Mouse (Mus musculus): ENCODE data around the gene Adcy1. TPM values are rescaled to one million over a fixed set of nuclear protein-coding genes. Genes with fewer than 3 reads are reported as not detected.

Gene Adcy1
- polyA plus RNA-seq, 2 experiments = 0.13 to 0.24 TPM

DNA sequence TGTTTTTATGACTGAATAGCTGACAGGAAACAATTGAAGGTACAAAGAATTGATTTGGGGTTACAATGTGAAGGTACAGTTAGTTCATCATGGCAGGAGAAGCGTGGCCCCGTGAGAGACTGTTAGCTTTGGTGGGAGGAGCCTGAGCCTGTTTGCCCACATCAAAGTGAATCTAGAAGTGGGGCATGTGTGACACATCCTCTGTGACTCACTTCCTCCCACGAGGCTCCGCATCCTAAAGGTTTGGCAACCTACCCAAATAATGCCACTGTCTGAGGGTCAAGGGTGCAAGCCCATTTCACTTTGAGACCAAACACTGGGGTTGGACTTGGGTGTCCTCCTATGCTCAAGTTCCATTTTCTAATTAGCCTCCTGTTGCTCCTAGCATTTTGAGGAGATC lies 81.9 kb downstream of the Adcy1 start:
- Histone ChIP-seq H3K4me3 (ENCODE audit: insufficient read depth in 1 of 2, low read depth in 2 of 2, low read length in 2 of 2) (no peak overlapping the region), H3K9ac (replicated peaks) (no peak overlapping the region), H3K36me3 (replicated peaks; ENCODE audit: control insufficient read depth, insufficient read depth, low read depth) (no peaks in the 10 kb centered on the region), H3K9me3 (ENCODE audit: control insufficient read depth, low read length) (no peaks in the 10 kb centered on the region), H3K27me3 (ENCODE audit: control insufficient read depth, insufficient read depth, low read length) (no peaks in the 10 kb centered on the region), H3K4me2 (ENCODE audit: low read depth) (no peak overlapping the region), H3K27ac (no peak overlapping the region), H3K4me1 (replicated peaks; ENCODE audit: control insufficient read depth in 2 of 2, insufficient read depth in 2 of 2, low read length in 1 of 2) (peaks cover 0 to 9% of the 10 kb centered on the region in 2 experiments; a peak in 1 of 4 replicates)
- TF ChIP-seq EP300 (IDR thresholded peaks at IDR 0.05; ENCODE audit: low read depth) (no peak), CTCF (IDR thresholded peaks at IDR 0.05; ENCODE audit: low read depth) (no peak)
- 15% methylated on average over 4 of the region's 4 CpGs for WGBS (ENCODE audit: insufficient replicate concordance)
- ATAC-seq (ENCODE audit: insufficient read depth) (peak; percentile 41; the same call in 1 of the 2 replicates), DNase-seq (ENCODE audit: low read depth in 3 of 3, low spot score in 3 of 3) (no peak)

DNA sequence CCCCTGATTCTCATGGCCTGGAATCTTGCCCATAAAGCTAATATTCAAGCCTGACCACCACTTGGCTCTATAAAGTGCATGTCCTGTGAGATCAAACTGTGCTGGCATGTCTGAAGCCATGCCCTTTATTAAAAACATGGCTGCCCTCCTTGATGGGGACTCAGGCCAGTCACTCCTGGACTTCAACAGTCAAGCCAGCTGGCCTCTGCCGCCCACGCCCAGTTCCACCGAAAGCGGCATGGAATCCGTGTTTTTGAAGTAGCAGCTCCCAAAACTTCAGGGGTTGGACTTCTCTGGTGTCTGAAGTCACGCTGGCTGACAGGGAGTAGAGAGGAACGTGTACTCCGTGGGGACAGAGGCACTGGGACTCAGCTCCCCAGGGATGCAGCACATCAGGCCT lies 84.2 kb downstream of the Adcy1 start:
- WGBS (ENCODE audit: insufficient replicate concordance) = 62% methylated on average over 8 of the region's 8 CpGs

DNA sequence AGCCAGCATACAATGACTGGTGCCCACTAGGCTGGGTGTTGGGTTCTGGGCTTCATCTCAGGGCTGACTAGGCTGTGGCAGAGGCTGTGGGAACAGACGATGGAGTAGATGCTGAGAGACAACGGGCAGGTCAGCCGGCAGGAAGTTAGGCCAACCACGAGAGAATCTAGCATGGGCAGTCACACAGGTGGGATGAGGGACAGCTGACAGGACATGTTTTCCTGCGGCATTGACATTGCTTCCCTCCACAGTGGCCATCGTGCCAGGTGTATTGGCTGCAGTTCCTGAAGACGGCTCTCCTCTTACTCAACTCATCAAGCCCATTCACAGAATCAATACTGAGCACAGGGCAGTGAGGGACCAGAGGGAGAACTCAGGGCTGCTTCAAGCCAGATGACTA lies 84.7 kb downstream of the Adcy1 start:
- no peaks in the 10 kb centered on the region for H3K27me3 ChIP-seq (ENCODE audit: control insufficient read depth, insufficient read depth, low read length)
- DNase-seq (ENCODE audit: low read depth in 3 of 3, low spot score in 3 of 3) (no peak), ATAC-seq (ENCODE audit: insufficient read depth) (no peak)
- TF ChIP-seq EP300 (IDR thresholded peaks at IDR 0.05; ENCODE audit: low read depth) (no peak), CTCF (IDR thresholded peaks at IDR 0.05; ENCODE audit: low read depth) (no peak)
- no peak overlapping the region for H3K27ac ChIP-seq
- H3K9me3 ChIP-seq (ENCODE audit: control insufficient read depth, low read length) = no peaks in the 10 kb centered on the region
- no peaks in the 10 kb centered on the region for H3K36me3 ChIP-seq (replicated peaks; ENCODE audit: control insufficient read depth, insufficient read depth, low read depth)
- H3K9ac ChIP-seq (replicated peaks) = no peak overlapping the region
- H3K4me1 ChIP-seq (replicated peaks; ENCODE audit: control insufficient read depth in 2 of 2, insufficient read depth in 2 of 2, low read length in 1 of 2) = peaks cover 0 to 12% of the 10 kb centered on the region in 2 experiments; a peak in 2 of 4 replicates
- H3K4me2 ChIP-seq (ENCODE audit: low read depth) = no peak overlapping the region
- 47% methylated on average over 7 of the region's 7 CpGs for WGBS (ENCODE audit: insufficient replicate concordance)
- H3K4me3 ChIP-seq (ENCODE audit: insufficient read depth in 1 of 2, low read depth in 2 of 2, low read length in 2 of 2) = no peak overlapping the region

More for the DNA sequence above, 84.2 kb downstream of the Adcy1 start:
- Histone ChIP-seq H3K36me3 (replicated peaks; ENCODE audit: control insufficient read depth, insufficient read depth, low read depth) (no peaks in the 10 kb centered on the region), H3K27ac (no peak overlapping the region), H3K4me2 (ENCODE audit: low read depth) (no peak overlapping the region), H3K9ac (replicated peaks) (no peak overlapping the region), H3K4me1 (replicated peaks; ENCODE audit: control insufficient read depth in 2 of 2, insufficient read depth in 2 of 2, low read length in 1 of 2) (peaks cover 0 to 12% of the 10 kb centered on the region in 2 experiments; a peak in 2 of 4 replicates), H3K4me3 (ENCODE audit: insufficient read depth in 1 of 2, low read depth in 2 of 2, low read length in 2 of 2) (no peak overlapping the region), H3K9me3 (ENCODE audit: control insufficient read depth, low read length) (no peaks in the 10 kb centered on the region), H3K27me3 (ENCODE audit: control insufficient read depth, insufficient read depth, low read length) (no peaks in the 10 kb centered on the region)
- no peak for TF ChIP-seq CTCF (IDR thresholded peaks at IDR 0.05; ENCODE audit: low read depth)
- no peak for TF ChIP-seq EP300 (IDR thresholded peaks at IDR 0.05; ENCODE audit: low read depth)
- ATAC-seq (ENCODE audit: insufficient read depth) (no peak), DNase-seq (ENCODE audit: low read depth in 3 of 3, low spot score in 3 of 3) (no peak)

DNA sequence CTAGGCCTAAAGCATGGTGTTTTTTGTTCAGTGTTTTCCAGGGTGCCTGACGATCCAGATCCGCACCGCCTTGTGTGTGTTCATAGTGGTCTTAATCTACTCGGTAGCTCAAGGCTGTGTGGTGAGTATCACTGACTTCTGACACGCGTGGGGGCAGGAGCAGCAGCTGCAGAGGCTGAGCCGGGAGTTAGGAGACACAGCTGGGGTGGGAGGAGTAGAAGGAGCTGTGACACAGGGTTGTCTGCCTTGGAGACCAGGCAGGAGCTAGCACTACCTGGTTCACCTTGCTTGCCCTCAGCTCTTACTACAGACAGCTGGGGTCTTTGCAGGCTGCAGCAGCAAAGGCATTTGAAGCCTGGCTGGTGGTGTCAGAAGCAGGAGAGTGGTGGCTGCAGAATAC lies 86.2 kb downstream of the Adcy1 start:
- no peak overlapping the region for H3K4me3 ChIP-seq (ENCODE audit: insufficient read depth in 1 of 2, low read depth in 2 of 2, low read length in 2 of 2)
- DNase-seq (ENCODE audit: low read depth in 3 of 3, low spot score in 3 of 3) (no peak), ATAC-seq (ENCODE audit: insufficient read depth) (no peak)
- H3K4me2 ChIP-seq (ENCODE audit: low read depth) = no peak overlapping the region
- TF ChIP-seq CTCF (IDR thresholded peaks at IDR 0.05; ENCODE audit: low read depth) = no peak
- no peak for TF ChIP-seq EP300 (IDR thresholded peaks at IDR 0.05; ENCODE audit: low read depth)
- H3K4me1 ChIP-seq (replicated peaks; ENCODE audit: control insufficient read depth in 2 of 2, insufficient read depth in 2 of 2, low read length in 1 of 2) = peaks cover 0 to 14% of the 10 kb centered on the region in 2 experiments; a peak in 2 of 4 replicates
- no peaks in the 10 kb centered on the region for H3K9me3 ChIP-seq (ENCODE audit: control insufficient read depth, low read length)
- H3K27ac ChIP-seq = no peak overlapping the region
- H3K9ac ChIP-seq (replicated peaks) = no peak overlapping the region
- 70% methylated on average over 7 of the region's 7 CpGs for WGBS (ENCODE audit: insufficient replicate concordance)
- no peaks in the 10 kb centered on the region for H3K27me3 ChIP-seq (ENCODE audit: control insufficient read depth, insufficient read depth, low read length)
- no peaks in the 10 kb centered on the region for H3K36me3 ChIP-seq (replicated peaks; ENCODE audit: control insufficient read depth, insufficient read depth, low read depth)

DNA sequence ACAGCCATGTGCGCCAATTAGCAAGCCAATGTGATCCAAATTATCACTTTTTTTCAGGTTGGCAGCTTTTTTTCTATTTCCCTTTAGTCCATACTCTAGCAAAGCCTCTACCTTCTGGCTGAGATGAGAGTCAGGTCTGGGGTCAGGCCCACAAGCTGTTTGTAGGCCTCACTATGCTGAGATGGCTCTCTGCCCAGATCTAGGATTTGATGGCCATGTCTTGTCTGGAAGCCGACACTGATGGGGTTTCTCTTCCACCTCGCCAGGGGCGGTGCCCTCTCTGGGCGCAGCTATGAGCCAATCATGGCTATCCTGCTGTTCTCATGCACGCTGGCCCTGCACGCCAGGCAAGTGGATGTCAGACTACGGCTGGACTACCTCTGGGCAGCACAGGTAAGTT lies 87.2 kb downstream of the Adcy1 start:
- no peaks in the 10 kb centered on the region for H3K36me3 ChIP-seq (replicated peaks; ENCODE audit: control insufficient read depth, insufficient read depth, low read depth)
- H3K27ac ChIP-seq = no peak overlapping the region
- H3K4me3 ChIP-seq (ENCODE audit: insufficient read depth in 1 of 2, low read depth in 2 of 2, low read length in 2 of 2) = no peak overlapping the region
- H3K4me2 ChIP-seq (ENCODE audit: low read depth) = no peak overlapping the region
- no peaks in the 10 kb centered on the region for H3K9me3 ChIP-seq (ENCODE audit: control insufficient read depth, low read length)
- TF ChIP-seq EP300 (IDR thresholded peaks at IDR 0.05; ENCODE audit: low read depth) (no peak), CTCF (IDR thresholded peaks at IDR 0.05; ENCODE audit: low read depth) (no peak)
- peaks cover 0 to 14% of the 10 kb centered on the region in 2 experiments; a peak in 2 of 4 replicates for H3K4me1 ChIP-seq (replicated peaks; ENCODE audit: control insufficient read depth in 2 of 2, insufficient read depth in 2 of 2, low read length in 1 of 2)
- H3K27me3 ChIP-seq (ENCODE audit: control insufficient read depth, insufficient read depth, low read length) = no peaks in the 10 kb centered on the region
- DNase-seq (ENCODE audit: low read depth in 3 of 3, low spot score in 3 of 3) (no peak), ATAC-seq (ENCODE audit: insufficient read depth) (no peak)
- H3K9ac ChIP-seq (replicated peaks) = no peak overlapping the region
- 70% methylated on average over 8 of the region's 8 CpGs for WGBS (ENCODE audit: insufficient replicate concordance)
